Mouse (Mus musculus) hindbrain, embryonic 14.5 days (tissue): ENCODE data around the gene Ppan. TPM values are rescaled to one million over a fixed set of nuclear protein-coding genes. Genes with fewer than 3 reads are reported as not detected.
A peak's percentile ranks its signal among the peaks of the same experiment; 100 is the strongest.

Experiments used
- ATAC-seq: fragments of 200-750 bp; cut with Nextera tagmentation; 2 replicates; pipeline ENCODE4 v1.8.0; 2017; ENCODE audit warnings: moderate number of reproducible peaks, mild to moderate bottlenecking, moderate TSS enrichment, moderate library complexity; ENCODE audit not compliant: low FRiP score
- DNase-seq: peaks from one replicate; pipeline ENCODE4 v3.0.0-alpha.2; 2015; ENCODE audit warnings: low spot score
- H3K27ac ChIP-seq: fragments of 300-500 bp; sonication (generic); 2 replicates; pipeline ENCODE4 v1.5.1; 2014; ENCODE audit warnings: mild to moderate bottlenecking, moderate library complexity
- H3K27me3 ChIP-seq: fragments of 300-500 bp; sonication (generic); 2 replicates; pipeline ENCODE4 v1.6.1; 2014; ENCODE audit warnings: mild to moderate bottlenecking, low read length, mixed read lengths; ENCODE audit not compliant: control insufficient read depth, insufficient read depth
- H3K36me3 ChIP-seq: fragments of 300-500 bp; sonication (generic); replicated peaks from 2 replicates; pipeline ENCODE4 v1.6.1; 2014; ENCODE audit not compliant: control insufficient read depth, insufficient read depth
- H3K4me1 ChIP-seq: fragments of 300-500 bp; sonication (generic); replicated peaks from 2 replicates; pipeline ENCODE4 v1.6.1; 2014; ENCODE audit warnings: antibody characterized with exemption, low read length, mixed read lengths; ENCODE audit not compliant: control insufficient read depth, insufficient read depth
- H3K4me2 ChIP-seq: fragments of 300-500 bp; sonication (generic); replicated peaks from 2 replicates; pipeline ENCODE4 v1.6.1; 2014; ENCODE audit warnings: mild to moderate bottlenecking, moderate library complexity
- H3K4me3 ChIP-seq: fragments of 300-500 bp; sonication (generic); replicated peaks from 2 replicates; pipeline ENCODE4 v1.5.1; 2014; ENCODE audit warnings: mild to moderate bottlenecking, low read length
- H3K9ac ChIP-seq: fragments of 300-500 bp; sonication (generic); 2 replicates; pipeline ENCODE4 v1.6.1; 2014
- H3K9me3 ChIP-seq: fragments of 300-500 bp; sonication (generic); 2 replicates; pipeline ENCODE4 v1.6.1; 2016; ENCODE audit warnings: low read length; ENCODE audit not compliant: control insufficient read depth
- WGBS: fragments of 180-500 bp; shearing (Covaris S2); extraction: QIAGEN DNeasy Blood & Tissue Kit; methylation state at CpG from one replicate; pipeline ENCODE4 v1.1.7; 2014; 5-methylcytosine and 5-hydroxymethylcytosine counted together
- polyA plus RNA-seq: library from polyadenylated mRNA; unstranded; fragments of >200 nt; fragmentation: Nextera tagmentation; extraction: Ambion mirVana; gene quantifications from 2 replicates; pipeline ENCODE4 v1.2.1, GENCODE M21; 2014

The Ppan gene
- 39.5 and 40.5 TPM in 2 replicates for polyA plus RNA-seq

DNA sequence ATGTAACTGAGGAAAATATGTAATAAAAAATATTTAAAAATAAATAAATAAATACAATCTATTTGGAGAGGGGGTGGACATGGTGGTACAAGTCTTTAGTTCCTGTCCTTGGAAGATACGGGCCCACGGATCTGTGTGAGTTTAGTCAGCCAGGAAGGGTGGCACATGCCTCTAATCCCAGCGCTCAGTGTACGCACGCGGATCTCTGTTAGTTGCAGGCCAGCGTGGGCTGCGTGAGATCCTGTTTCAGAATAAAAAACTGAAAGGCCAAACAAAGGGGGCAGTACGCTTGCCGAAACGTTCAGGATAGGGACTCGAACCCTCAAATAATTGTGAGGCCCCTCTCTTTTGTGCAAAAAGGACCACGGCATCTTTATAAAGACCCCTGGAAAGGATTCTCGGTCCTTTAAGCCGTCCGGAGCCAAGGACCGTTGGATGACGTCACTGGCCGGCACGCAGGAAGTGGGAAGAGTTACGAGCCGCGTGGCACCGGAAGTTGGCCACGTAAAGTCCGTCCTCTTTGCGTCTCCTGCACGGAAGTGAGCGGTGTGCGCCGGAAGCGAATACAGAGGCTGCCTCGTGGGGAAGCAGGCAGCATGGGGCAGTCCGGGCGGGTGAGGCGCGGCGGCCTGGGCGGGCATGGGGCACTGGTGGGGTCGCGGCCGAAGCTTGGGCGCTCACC lies at the start of gene Ppan:
TSS of gene Ppan (plus strand) at position 472 of the 682 bp plus-strand sequence.
- Histone ChIP-seq H3K9ac (peak within 1 kb of the TSS; percentile 83), H3K36me3 (peaks cover 37% of the 10 kb centered on the region), H3K4me2 (peak within 1 kb of the TSS; percentile 93), H3K27ac (peak within 1 kb of the TSS; percentile 97), H3K27me3 (no peaks in the 10 kb centered on the region), H3K4me3 (peak within 1 kb of the TSS; percentile 80), H3K4me1 (peaks cover 17% of the 10 kb centered on the region), H3K9me3 (no peaks in the 10 kb centered on the region)
- ATAC-seq, result peak; percentile 96
- under 1% methylated on average over 43 of the region's 43 CpGs for WGBS
- DNase-seq, result peak; percentile 96

GRCm38 (mm10) chr9:20838931-20839330 lies 49.0 kb upstream of the Ppan start:
- Histone ChIP-seq H3K9me3 (no peaks in the 10 kb centered on the region), H3K9ac (no peak overlapping the region), H3K36me3 (no peaks in the 10 kb centered on the region), H3K4me3 (no peak overlapping the region), H3K4me1 (no peaks in the 10 kb centered on the region), H3K4me2 (no peak overlapping the region), H3K27ac (no peak overlapping the region), H3K27me3 (no peaks in the 10 kb centered on the region)
- ATAC-seq (no peak), DNase-seq (no peak)
- WGBS, result 47% methylated on average over 6 of the region's 6 CpGs

DNA sequence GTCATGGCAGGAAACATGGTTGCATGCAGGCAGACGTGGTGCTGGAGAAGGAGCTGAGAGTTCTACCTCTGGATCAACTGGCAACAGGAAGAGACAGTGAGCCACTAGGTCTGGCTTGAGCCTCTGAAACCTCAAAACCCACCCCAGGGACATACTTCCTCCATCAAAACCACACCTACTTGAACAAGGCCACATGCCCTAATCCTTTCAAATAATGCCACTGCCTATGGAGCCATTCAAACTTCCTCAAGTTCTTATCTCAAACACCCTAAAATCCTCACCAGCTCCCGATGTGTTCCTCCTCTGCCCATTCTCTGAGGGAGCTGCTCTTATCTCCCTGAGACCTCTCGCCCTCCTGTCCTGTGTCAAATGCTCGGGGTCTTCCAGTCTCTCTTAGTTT lies 45.8 kb upstream of the Ppan start:
- no peaks in the 10 kb centered on the region for H3K27me3 ChIP-seq
- H3K36me3 ChIP-seq, result no peaks in the 10 kb centered on the region
- no peak overlapping the region for H3K27ac ChIP-seq
- ATAC-seq, result no peak
- H3K9me3 ChIP-seq, result no peaks in the 10 kb centered on the region
- 75% methylated on average over 4 of the region's 4 CpGs for WGBS
- no peak overlapping the region for H3K4me2 ChIP-seq
- no peaks in the 10 kb centered on the region for H3K4me1 ChIP-seq
- DNase-seq, result no peak
- no peak overlapping the region for H3K9ac ChIP-seq
- H3K4me3 ChIP-seq, result no peak overlapping the region

GRCm38 (mm10) chr9:20842670-20843069 lies 45.3 kb upstream of the Ppan start:
- Histone ChIP-seq H3K27ac (no peak overlapping the region), H3K9me3 (no peaks in the 10 kb centered on the region), H3K36me3 (no peaks in the 10 kb centered on the region), H3K4me3 (no peak overlapping the region), H3K4me2 (no peak overlapping the region), H3K4me1 (no peaks in the 10 kb centered on the region), H3K9ac (no peak overlapping the region), H3K27me3 (no peaks in the 10 kb centered on the region)
- 30% methylated on average over 2 of the region's 2 CpGs for WGBS
- no peak; the same call in 1 of the 2 replicates for ATAC-seq
- peak; percentile 52 for DNase-seq

DNA sequence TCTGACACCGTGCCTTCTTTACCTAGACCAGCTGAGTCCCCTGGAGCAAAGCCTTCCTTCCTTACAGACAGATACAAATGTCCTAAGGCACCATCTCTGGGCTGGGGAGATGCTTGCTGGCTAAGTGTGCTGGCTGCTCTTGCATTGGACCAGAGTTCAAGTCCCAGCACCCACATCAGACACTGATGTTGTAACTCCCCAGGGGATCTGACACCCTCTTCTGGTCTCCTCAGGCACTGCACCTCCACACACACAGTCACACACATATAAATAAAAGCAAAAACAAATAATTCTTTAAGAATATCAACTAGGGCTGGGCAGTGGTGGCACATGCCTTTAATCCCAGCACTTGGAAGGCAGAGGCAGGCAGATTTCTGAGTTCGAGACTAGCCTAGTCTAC lies 37.8 kb upstream of the Ppan start:
- Histone ChIP-seq H3K27me3 (no peaks in the 10 kb centered on the region), H3K4me1 (no peaks in the 10 kb centered on the region), H3K36me3 (no peaks in the 10 kb centered on the region), H3K9me3 (no peaks in the 10 kb centered on the region), H3K27ac (no peak overlapping the region), H3K4me3 (no peak overlapping the region), H3K4me2 (no peak overlapping the region), H3K9ac (no peak overlapping the region)
- no peak for ATAC-seq
- DNase-seq, result no peak
- 94% methylated on average over 2 of the region's 2 CpGs for WGBS

DNA sequence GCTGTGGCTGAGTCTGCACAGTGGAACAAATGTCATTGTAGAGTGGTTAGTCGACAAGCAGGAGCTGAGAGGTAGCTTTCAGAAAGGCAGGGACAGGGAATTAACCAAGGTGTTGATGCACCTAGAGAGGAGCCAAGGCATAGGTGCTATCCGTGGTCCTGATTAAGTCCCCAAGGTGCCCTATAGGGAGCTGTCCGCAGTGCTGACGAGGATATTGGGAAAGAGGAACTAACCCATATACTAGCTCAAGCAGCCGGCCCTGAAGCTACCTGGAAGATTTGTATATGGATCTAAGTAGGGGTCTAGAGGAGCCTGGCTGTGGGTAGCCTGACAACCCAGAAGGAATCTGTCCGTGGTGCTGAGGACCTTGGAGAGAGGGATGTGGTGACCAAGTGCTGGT lies 30.8 kb upstream of the Ppan start:
- 17% methylated on average over 6 of the region's 6 CpGs for WGBS
- Histone ChIP-seq H3K4me3 (no peak overlapping the region), H3K4me2 (no peak overlapping the region), H3K27ac (no peak overlapping the region), H3K9ac (no peak overlapping the region), H3K36me3 (no peaks in the 10 kb centered on the region), H3K9me3 (no peaks in the 10 kb centered on the region), H3K4me1 (no peaks in the 10 kb centered on the region), H3K27me3 (no peaks in the 10 kb centered on the region)
- ATAC-seq, result no peak
- DNase-seq, result peak; percentile 60

GRCm38 (mm10) chr9:20859926-20860325 lies 28.0 kb upstream of the Ppan start:
- Histone ChIP-seq H3K4me2 (no peak overlapping the region), H3K9me3 (no peaks in the 10 kb centered on the region), H3K4me1 (no peaks in the 10 kb centered on the region), H3K27me3 (no peaks in the 10 kb centered on the region), H3K27ac (no peak overlapping the region), H3K4me3 (no peak overlapping the region), H3K9ac (no peak overlapping the region), H3K36me3 (no peaks in the 10 kb centered on the region)
- ATAC-seq (no peak), DNase-seq (no peak)
- WGBS, result 54% methylated on average over 6 of the region's 6 CpGs

- Histone ChIP-seq H3K27ac (no peak overlapping the region), H3K9me3 (no peaks in the 10 kb centered on the region), H3K4me1 (no peaks in the 10 kb centered on the region), H3K27me3 (no peaks in the 10 kb centered on the region), H3K4me2 (no peak overlapping the region), H3K36me3 (no peaks in the 10 kb centered on the region), H3K9ac (no peak overlapping the region), H3K4me3 (no peak overlapping the region)
- 15% methylated on average over 4 of the region's 4 CpGs for WGBS
- DNase-seq (peak; percentile 41), ATAC-seq (no peak)
Observed at GRCm38 (mm10) chr9:20861821-20862220, 26.2 kb upstream of the Ppan start.

GRCm38 (mm10) chr9:20862225-20862624 lies 25.8 kb upstream of the Ppan start:
- Histone ChIP-seq H3K4me3 (no peak overlapping the region), H3K36me3 (no peaks in the 10 kb centered on the region), H3K4me2 (no peak overlapping the region), H3K9ac (no peak overlapping the region), H3K4me1 (no peaks in the 10 kb centered on the region), H3K27ac (no peak overlapping the region), H3K9me3 (no peaks in the 10 kb centered on the region), H3K27me3 (peaks cover 3% of the 10 kb centered on the region; the same call in 1 of the 2 replicates)
- ATAC-seq (no peak), DNase-seq (no peak)
- WGBS, result 60% methylated on average over 4 of the region's 4 CpGs

GRCm38 (mm10) chr9:20866879-20867278 lies 21.1 kb upstream of the Ppan start:
- DNase-seq (no peak), ATAC-seq (no peak)
- Histone ChIP-seq H3K36me3 (no peaks in the 10 kb centered on the region), H3K27ac (no peak overlapping the region), H3K9me3 (no peaks in the 10 kb centered on the region), H3K4me1 (no peaks in the 10 kb centered on the region), H3K27me3 (peaks cover 47% of the 10 kb centered on the region), H3K4me3 (no peak overlapping the region), H3K4me2 (no peak overlapping the region), H3K9ac (no peak overlapping the region)
- WGBS, result 49% methylated on average over 3 of the region's 3 CpGs
